Mouse (Mus musculus) WW6 (cell line): ENCODE data around the gene Klc2.
"Not testable (repeated sequence)": the region's sequence is repeated elsewhere in the genome, so short reads cannot be mapped to it uniquely, and the experiment has no call there.

Experiments used
- DNase-seq: peaks from one replicate; pipeline ENCODE4 v3.0.0-alpha.2; 2013; ENCODE audit warnings: low read depth, low spot score

The Klc2 gene

DNA sequence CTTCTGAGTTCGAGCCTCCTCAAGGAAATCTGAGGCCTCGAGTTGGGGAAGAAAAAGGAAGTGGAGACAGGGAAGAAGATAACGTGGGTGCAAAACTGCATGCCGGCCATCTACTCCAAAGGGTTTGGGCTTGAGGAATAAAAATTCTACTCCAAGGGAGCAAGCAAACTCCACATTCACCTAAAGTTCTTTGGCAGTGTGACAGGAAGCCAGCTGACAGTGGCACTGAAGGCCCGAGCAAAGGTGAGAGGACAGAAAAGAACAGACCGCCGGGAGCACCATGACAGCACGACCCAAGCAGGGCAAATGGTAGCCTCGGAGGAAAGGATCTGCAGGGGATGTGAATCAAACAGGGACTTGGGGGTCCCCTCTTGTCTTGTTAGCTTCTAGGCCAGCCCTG, 12.3 kb downstream of the Klc2 start:
- DNase-seq: no peak

DNA sequence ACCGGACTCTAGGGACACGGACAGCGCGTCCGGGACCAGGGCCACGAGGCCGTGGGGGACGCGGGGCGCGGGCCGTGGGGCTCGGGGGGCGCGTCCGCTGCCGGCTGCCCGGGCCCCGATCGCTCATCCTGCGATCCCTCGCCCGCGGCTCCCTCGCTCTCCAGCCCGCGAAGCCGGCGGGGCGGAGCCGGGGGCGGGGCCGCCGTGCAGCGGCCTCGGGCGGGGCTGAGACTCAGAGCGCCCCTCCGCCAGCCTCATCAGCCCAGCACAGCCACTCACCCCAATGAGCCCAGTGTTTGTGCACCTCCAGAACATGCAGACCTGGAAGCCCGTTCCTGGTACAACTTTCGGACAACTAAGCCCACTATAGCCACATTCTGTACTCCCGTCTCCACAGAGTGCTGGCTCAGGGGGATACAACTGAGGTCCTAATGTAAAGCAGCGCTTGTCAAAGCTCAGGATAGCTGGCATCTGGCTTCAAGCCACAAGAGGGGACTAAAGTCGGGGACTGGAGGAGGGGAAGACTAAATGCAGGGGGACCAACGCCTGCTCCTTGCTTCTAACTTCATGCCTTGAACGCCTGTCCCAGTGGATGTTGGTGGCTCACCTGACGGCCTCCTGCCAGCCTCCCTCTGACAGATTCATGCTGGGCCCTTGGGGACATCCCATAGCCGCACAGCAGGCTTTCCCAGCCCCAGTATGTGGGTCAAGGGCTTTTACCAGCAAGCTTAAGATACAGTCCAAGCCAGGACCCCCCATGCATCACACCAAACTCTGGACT, 19.8 kb downstream of the Klc2 start, which contains the start of gene Cnih2:
Gene Cnih2 (minus strand): TSS at position 159 of the 781 bp plus-strand sequence.
- DNase-seq: no peak

- no peak for DNase-seq
These were observed 20.6 kb downstream of the Klc2 start for GRCm38 (mm10) chr19:5097521-5098362.

- DNase-seq: no peak
These were observed 22.4 kb downstream of the Klc2 start for GRCm38 (mm10) chr19:5095887-5096474.

- no peak for DNase-seq
These were observed 23.5 kb downstream of the Klc2 start for GRCm38 (mm10) chr19:5094746-5095417.

- DNase-seq: peak; percentile 83
These were observed 24.1 kb downstream of the Klc2 start for GRCm38 (mm10) chr19:5094243-5094632.

DNA sequence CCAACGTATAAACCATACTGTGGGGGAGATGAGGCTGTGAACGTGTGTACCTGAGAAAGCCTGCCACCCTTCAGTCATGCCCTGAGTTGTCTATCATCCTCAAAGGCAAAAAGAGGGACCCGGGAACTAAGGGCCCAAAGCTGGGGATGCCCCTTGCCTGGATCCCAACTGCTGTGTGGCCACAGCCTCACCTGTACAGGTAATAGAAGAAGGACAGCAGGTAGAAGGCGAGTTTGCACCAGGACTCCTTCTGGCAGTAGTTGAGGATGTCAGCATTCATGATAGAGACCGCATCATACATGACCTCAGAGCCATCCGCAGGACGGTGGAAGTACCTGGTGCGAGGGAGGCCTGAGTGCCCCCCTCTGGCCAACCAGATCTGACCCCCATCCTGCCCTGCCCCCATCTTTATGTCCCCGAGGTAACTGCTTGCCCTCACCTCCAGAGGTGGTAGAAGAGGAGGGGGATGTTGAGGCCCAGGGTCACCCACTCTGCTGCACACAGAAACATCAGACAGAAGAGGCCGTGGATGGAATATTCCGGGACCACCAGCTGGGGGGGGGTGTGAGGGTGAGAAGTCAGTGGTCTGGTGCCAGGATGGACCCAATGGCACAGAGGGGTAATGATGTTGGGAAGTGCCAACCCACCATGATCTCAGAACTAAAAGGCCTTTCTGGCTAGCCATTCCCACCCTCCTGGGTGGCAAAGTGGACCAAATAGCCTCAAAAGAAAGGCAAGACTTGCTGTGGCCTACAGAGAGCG, 24.7 kb downstream of the Klc2 start:
- no peak for DNase-seq

GRCm38 (mm10) chr19:5092083-5092482, 26.3 kb downstream of the Klc2 start:
- no peak for DNase-seq

GRCm38 (mm10) chr19:5089324-5089723, 29.0 kb downstream of the Klc2 start:
- no peak for DNase-seq

GRCm38 (mm10) chr19:5087884-5088728, 30.3 kb downstream of the Klc2 start, which contains the start of gene Yif1a:
Yif1a (plus strand) TSS chr19:5088538.
- DNase-seq: peak; percentile 93

DNA sequence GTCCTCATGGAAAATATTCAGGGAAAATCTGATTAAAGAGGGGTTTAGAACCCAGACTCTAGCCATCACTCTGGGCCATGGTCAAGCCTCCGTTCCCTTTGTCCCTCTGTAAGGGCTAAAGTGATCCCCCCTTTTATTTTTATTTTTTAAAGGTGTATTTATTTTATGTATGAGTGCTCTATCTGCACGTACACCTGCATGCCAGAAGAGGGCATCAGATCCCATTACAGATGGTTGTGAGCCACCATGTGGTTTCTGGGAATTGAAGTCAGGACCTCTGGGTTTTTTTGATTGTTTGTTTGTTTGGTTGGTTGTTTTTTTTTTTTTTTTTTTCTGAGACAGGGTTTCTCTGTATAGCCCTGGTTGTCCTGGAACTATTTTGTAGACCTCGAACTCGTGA, 31.8 kb downstream of the Klc2 start:
- DNase-seq: not testable (repeated sequence)

DNA sequence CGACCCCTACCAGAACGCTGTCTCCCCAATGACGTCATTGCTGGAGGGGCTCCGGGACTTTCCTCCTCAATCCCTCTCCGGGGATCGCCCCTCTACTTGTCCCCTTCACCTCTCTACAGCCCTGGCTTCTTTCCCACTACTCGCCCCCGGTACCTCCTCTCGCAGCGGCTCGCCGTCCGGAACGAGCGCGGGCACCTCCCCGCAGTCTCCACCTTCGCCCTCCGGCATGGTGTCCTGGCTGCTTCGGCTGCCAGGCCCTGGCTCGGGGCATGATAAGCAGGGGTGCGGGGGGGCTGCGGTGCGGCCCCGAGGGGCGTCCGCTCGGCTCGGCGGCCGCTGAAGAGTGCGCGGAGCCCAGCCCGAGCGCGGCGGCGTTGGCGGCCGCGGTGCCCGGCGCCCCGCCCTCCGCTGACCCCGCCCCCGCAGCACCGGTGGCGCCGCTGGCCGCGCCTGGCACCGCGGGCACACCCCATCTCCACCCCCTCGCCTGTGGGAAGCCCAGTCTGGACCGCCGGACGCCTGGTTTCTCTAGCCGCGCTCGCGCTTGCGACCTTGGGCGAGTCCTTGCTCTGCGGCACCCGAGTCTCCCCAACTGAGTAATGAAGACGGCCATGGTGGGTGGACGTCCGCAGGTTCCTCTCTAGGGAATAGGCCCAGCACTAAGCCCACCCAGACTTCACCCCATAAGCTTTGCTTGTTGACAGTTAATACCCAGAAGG, 33.1 kb downstream of the Klc2 start, which contains the start of gene Tmem151a:
Gene Tmem151a (minus strand): TSS at position 387 of the 719 bp plus-strand sequence.
- no peak for DNase-seq

DNA sequence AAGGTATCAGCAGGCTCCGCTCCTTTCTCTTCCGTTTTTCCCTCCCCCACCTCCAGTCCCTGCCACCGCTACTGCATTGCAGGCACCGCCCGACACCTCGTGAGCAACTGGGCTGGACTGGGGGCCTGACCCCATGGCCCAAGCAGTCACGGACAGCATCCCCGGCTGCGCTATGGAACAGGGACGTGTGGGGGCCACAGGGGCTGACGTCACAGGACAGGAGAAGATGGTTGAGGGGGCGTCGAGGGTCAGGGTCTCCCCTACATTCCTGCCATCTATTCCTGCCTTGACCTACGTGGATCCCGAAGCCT, 33.6 kb downstream of the Klc2 start:
- no peak for DNase-seq

DNA sequence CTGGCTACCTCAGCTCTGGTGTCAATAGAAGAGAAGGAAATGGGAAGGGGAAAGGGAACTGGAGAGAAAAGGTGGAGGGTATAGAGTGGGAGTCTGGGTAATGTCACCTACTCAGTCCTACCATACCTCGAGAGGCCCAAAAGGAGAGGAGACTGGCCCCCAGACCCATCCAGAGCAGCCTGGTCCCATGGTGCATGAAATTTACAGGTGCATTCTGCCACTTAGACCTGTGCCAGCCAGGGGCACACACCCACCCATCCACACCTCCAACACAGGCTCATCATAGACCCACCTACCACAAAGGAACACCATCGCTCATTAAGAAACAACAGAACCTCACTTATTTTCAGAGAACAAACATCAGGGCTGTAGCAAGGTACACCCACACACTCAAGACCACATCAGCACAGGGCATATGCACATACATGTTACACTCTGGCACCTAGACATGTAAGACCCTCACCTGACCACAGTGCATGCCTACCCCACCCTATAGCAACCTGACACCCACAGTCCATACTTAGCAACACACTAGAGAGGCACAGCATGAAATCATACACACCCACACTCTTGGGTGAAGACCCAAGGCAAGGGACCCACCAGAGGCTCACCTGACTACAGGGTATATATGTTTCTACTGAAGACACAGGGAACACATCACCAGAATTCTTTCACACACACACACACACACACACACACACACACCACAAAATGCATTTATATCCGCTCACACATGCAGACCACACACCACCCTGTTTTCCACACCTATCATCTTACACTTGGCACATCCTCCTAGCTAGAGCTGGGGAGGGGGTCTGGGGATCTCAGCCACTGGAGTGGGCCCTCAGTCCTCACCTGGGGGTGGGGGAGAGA, 34.2 kb downstream of the Klc2 start:
- DNase-seq: no peak

DNA sequence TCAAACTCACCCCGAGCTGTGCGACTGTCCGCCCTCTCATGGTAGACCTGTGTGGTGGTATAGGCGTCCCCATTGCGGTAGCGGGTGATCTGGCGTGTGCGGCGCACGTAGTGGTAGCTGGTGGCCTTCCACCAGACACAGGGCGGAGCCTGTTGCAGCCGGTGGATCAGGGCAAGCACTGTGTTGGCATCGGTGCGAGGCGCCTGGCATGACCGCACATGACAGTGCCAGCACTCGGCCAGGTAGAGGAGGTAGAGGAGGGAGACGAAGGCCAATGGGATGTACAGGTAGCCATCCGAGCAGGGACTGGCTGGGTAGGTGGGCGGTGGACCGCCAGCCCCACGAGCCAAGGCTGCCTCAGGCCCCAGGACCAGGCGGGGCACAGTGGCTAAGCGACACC, 35.8 kb downstream of the Klc2 start:
- DNase-seq: no peak

GRCm38 (mm10) chr19:5082005-5082404, 36.4 kb downstream of the Klc2 start:
- no peak for DNase-seq

- no peak for DNase-seq
These were observed 39.1 kb downstream of the Klc2 start for GRCm38 (mm10) chr19:5079279-5079678.

DNA sequence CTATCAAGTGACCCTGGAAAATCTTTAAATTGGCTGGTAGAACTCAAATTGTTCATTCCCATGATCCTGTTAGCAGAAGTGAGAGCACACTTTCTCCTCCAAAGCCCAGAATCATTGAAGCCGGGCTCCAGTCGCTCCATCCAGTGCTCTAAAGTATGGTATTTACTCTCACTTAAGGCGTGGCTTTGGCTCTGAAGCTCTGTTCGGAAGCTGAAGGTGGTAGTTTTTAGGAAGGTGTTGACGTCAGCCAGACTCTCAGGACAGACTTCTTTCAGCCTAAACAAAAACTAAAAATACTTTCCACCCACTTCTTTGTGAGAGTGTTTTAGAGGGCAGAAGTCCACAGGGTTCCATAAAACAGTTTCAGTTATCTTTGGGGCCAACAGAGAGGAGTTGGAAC, 44.8 kb downstream of the Klc2 start:
- no peak for DNase-seq

DNA sequence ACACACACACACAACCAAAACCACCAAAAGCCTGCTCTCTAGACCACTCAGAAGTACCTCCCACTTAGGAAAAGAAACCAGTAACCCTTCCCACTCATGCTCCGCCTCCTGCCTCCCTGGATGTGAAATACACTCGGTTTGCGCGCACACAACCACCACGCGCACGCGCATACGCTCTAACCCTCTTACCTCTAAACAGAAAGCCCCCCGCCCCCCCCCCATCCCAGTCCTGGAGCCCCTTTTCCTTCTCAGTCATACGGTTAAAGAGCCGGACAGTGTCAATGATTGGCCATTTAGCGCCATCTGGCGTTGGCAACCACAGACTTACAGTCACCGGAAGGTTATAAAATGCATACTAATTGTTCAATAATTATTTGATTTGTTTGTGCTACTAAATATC, 45.3 kb downstream of the Klc2 start:
- DNase-seq: no peak
